Mouse (Mus musculus) hindbrain, embryonic 12.5 days (tissue): ENCODE results near the gene Dars2. TPM values are rescaled to one million over a fixed set of nuclear protein-coding genes. Genes with fewer than 3 reads are reported as not detected.

Experiments used
- ATAC-seq: fragments of 200-750 bp; cut with Nextera tagmentation; 2 replicates; pipeline ENCODE4 v1.8.0; 2017; ENCODE audit warnings: moderate TSS enrichment; ENCODE audit not compliant: low FRiP score
- H3K27ac ChIP-seq: fragments of 300-500 bp; sonication (generic); 2 replicates; pipeline ENCODE4 v1.5.1; 2016; ENCODE audit warnings: mild to moderate bottlenecking
- H3K27me3 ChIP-seq: fragments of 300-500 bp; sonication (generic); 2 replicates; pipeline ENCODE4 v1.6.1; 2016; ENCODE audit warnings: mild to moderate bottlenecking
- H3K36me3 ChIP-seq: fragments of 300-500 bp; sonication (generic); 2 replicates; pipeline ENCODE4 v1.6.1; 2016; ENCODE audit warnings: mild to moderate bottlenecking
- H3K4me1 ChIP-seq: fragments of 300-500 bp; sonication (generic); 2 replicates; pipeline ENCODE4 v1.6.1; 2016
- H3K4me2 ChIP-seq: fragments of 300-500 bp; sonication (generic); replicated peaks from 2 replicates; pipeline ENCODE4 v1.6.1; 2016; ENCODE audit warnings: mild to moderate bottlenecking
- H3K4me3 ChIP-seq: fragments of 300-500 bp; sonication (generic); 2 replicates; pipeline ENCODE4 v1.5.1; 2016; ENCODE audit warnings: mild to moderate bottlenecking
- H3K9ac ChIP-seq: fragments of 300-500 bp; sonication (generic); 2 replicates; pipeline ENCODE4 v1.6.1; 2016; ENCODE audit warnings: mild to moderate bottlenecking, moderate library complexity
- H3K9me3 ChIP-seq: fragments of 300-500 bp; sonication (generic); replicated peaks from 2 replicates; pipeline ENCODE4 v1.6.1; 2016; ENCODE audit warnings: mild to moderate bottlenecking
- WGBS: fragments of 180-500 bp; shearing (Covaris S2); methylation state at CpG from one replicate; pipeline ENCODE4 v1.1.7; 2016; 5-methylcytosine and 5-hydroxymethylcytosine counted together
- polyA plus RNA-seq: library from polyadenylated mRNA; unstranded; fragments of >200 nt; fragmentation: Nextera tagmentation; extraction: Ambion mirVana; gene quantifications from 2 replicates; pipeline ENCODE4 v1.2.1, GENCODE M21; 2016

Dars2 gene
- polyA plus RNA-seq, 1 experiment from 2014 or later, result 33.5 TPM

DNA sequence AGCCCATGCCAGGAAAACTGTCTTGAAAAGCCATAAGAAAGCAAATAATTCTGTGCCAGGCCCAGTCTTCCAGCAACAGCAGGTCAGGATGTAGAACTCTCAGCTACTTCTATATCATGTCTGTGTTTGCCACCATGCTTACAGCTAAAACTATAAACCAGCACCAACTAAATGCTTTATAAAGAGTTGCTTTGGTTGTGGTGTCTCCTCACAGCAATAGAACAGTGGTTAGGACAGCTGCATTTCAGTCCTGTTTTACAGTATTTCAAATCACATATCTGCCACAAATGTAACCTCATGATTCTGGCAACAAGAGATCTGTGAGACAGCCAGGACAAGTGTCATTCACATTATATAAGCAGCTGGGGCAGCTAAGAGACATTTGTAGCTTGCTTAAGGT is 29.6 kb downstream of the Dars2 start:
- H3K9ac ChIP-seq, result no peak overlapping the region
- no peak overlapping the region for H3K4me2 ChIP-seq
- no peak for ATAC-seq
- H3K36me3 ChIP-seq, result peaks cover 47% of the 10 kb centered on the region
- no peaks in the 10 kb centered on the region for H3K9me3 ChIP-seq
- H3K27ac ChIP-seq, result no peak overlapping the region
- H3K27me3 ChIP-seq, result no peaks in the 10 kb centered on the region
- no peak overlapping the region for H3K4me3 ChIP-seq
- H3K4me1 ChIP-seq, result peaks cover 15% of the 10 kb centered on the region

DNA sequence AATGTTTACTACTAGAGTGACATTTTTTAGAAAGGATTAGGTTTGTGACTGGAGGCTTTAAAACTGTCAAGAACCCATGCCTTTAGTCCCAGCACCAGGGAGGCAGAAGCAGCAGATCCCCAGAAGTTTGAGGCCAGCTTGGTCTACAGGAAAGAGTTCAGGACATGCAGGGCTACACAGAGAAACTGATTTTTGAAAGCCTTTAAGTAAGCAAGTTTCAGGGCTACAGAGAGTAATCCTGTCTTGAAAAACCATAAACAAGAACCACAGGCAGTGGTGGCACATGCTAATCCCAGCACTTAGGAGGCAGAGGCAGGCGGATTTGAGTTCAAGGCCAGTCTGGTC is 30.1 kb downstream of the Dars2 start:
- Histone ChIP-seq H3K9ac (no peak overlapping the region), H3K9me3 (no peaks in the 10 kb centered on the region), H3K27ac (peak overlapping the region; percentile 60; the same call in 1 of the 2 replicates), H3K27me3 (no peaks in the 10 kb centered on the region), H3K4me3 (no peak overlapping the region), H3K4me1 (peaks cover 15% of the 10 kb centered on the region), H3K4me2 (no peak overlapping the region), H3K36me3 (peaks cover 42% of the 10 kb centered on the region)
- 81% methylated on average over 1 of the region's 1 CpGs for WGBS
- ATAC-seq, result no peak

DNA sequence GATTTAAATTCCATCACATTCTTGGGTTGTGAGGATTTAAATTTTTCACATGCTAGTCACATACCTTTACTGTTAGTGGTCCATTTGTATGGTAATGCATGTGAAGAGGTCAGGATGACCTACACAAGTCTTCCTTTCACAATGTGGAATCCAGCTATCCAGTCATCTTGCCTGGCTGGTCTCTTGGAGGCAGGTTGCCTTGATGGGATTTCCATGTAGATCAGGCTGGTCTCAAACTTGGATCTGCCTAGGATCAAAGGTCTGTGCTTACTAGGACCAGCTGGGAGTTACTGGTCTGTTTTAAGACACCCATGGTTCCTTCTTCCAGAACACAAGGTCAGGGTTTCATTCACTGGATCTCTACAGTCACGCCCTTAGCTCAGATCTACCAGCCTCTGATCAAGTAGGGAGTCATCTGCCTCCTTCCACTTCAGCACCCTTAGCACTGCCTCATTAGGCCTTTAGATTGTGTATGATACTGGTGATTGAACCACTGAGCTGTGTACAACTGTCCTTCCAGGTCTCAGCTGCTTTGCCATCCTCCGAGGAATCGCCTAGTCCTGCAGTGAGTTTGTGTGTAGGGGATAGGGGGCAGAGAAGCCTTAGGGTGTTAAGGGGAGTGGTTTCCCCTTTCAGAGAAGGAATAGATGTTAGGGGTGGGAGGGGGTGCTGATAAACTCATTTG is 30.6 kb downstream of the Dars2 start:
- H3K36me3 ChIP-seq, result peaks cover 39% of the 10 kb centered on the region
- no peak overlapping the region for H3K9ac ChIP-seq
- no peaks in the 10 kb centered on the region for H3K9me3 ChIP-seq
- peaks cover 15% of the 10 kb centered on the region for H3K4me1 ChIP-seq
- ATAC-seq, result peak; percentile 3; the same call in 1 of the 2 replicates
- no peak overlapping the region for H3K4me2 ChIP-seq
- 16% methylated on average over 3 of the region's 3 CpGs for WGBS
- H3K4me3 ChIP-seq, result no peak overlapping the region
- H3K27ac ChIP-seq, result peak overlapping the region; percentile 60
- no peaks in the 10 kb centered on the region for H3K27me3 ChIP-seq

DNA sequence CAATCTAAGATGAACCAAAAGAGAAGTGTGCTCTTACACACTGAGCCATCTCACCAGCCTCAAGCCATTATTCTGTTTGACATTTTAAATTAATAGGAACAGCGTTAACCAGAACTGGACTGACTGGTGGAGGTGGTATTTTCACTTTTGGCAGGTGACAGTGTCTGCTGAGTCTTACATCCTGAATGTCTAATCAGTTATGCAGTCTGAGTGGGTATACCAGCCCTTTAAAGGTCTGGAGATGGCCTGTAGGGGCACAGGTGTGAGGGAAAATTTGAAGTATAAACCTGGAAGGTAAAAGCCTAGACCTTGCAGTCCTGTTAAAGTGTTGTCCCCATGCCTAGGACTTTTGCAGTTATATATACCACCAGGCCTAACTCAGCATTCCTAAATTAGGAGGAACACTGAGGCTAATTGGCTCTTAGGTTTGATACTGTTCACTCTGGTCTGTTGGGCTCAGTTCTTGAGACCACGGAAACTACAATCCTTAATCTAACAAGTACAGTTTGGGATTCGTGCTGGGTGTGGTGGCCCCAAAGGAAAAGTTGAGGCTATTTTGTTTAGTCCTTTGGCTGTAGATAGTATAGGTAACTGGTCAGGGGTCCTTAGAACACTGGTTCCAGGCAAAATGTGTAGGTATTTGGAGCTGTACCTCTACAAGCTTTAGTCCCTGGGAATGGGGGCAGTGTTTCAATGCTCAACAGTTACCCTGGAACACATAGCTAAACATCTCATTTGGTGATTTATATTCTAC is 31.3 kb downstream of the Dars2 start:
- Histone ChIP-seq H3K4me3 (no peak overlapping the region), H3K27me3 (no peaks in the 10 kb centered on the region), H3K27ac (peak overlapping the region; percentile 60; the same call in 1 of the 2 replicates), H3K9me3 (no peaks in the 10 kb centered on the region), H3K4me1 (peaks cover 15% of the 10 kb centered on the region), H3K9ac (no peak overlapping the region), H3K36me3 (peaks cover 33% of the 10 kb centered on the region), H3K4me2 (no peak overlapping the region)
- ATAC-seq, result no peak
- WGBS, result 8% methylated on average over 3 of the region's 3 CpGs

DNA sequence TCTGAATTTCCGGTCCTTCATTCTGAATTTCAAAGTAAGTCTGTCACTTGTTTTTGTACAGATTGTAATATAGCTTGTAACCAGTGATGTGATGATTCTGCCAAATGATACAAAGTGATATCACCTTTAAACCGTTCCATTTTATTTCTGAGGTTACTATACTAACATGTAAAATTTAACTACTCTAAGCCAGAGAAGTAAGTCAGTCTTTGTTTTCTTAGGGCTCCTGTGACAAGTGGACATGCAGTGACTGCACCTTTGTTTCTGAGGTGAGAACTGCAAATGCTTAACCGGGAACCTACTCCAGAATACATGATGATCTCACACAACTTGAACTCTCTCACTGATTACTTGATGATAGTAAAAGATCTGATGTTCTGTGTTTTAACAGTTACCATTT is 32.5 kb downstream of the Dars2 start:
- Histone ChIP-seq H3K4me2 (peak overlapping the region; percentile 89), H3K27ac (no peak overlapping the region), H3K4me3 (peak overlapping the region; percentile 21; the same call in 1 of the 2 replicates), H3K36me3 (peaks cover 33% of the 10 kb centered on the region), H3K9ac (no peak overlapping the region), H3K27me3 (no peaks in the 10 kb centered on the region), H3K9me3 (no peaks in the 10 kb centered on the region), H3K4me1 (peaks cover 23% of the 10 kb centered on the region)
- WGBS, result 51% methylated on average over 3 of the region's 3 CpGs
- ATAC-seq, result no peak

DNA sequence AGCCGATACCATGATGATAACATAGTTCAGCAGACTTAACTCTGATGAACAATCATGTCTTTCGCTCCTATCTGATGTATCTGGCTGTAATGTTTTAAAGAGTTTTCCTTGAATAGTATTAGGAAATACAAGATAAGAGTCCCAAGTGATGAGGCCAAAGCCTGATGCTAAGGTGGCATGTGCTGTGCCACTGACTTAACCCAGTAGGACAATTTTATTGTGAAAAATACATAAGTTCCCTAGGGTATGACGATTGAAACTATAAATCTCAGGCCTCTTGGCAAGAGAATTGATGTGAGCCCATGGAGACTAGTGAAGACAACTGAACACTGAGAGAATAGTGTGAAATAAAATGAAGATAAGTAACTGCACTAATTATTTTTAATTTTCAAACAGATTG is 32.9 kb downstream of the Dars2 start:
- Histone ChIP-seq H3K4me1 (peaks cover 23% of the 10 kb centered on the region), H3K9me3 (no peaks in the 10 kb centered on the region), H3K9ac (peak overlapping the region; percentile 58; the same call in 1 of the 2 replicates), H3K4me2 (peak overlapping the region; percentile 89), H3K4me3 (peak overlapping the region; percentile 21), H3K27me3 (no peaks in the 10 kb centered on the region), H3K27ac (no peak overlapping the region), H3K36me3 (peaks cover 33% of the 10 kb centered on the region)
- no peak for ATAC-seq
- 32% methylated on average over 3 of the region's 3 CpGs for WGBS

DNA sequence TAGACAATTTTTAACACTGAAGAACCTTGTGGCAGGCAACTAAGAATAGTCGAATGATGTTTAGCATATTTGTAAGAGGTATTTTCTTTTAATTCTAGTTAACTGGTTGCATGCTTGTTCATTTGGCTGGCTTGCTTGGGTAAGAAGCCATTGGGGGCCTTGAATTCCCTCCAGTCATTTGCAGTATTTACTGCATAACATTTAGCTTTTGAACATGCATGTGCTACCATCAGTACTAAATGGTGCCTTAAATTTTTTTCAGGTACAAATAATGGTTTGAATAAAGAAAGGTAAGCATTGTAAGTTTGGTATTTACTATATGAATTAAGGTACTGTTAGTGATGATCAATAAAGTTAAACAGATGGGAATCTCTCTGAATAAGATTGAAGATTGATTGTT is 33.4 kb downstream of the Dars2 start:
- H3K4me3 ChIP-seq, result peak overlapping the region; percentile 81
- 0% methylated on average over 1 of the region's 1 CpGs for WGBS
- H3K4me1 ChIP-seq, result peaks cover 23% of the 10 kb centered on the region
- peak overlapping the region; percentile 87; the same call in 1 of the 2 replicates for H3K27ac ChIP-seq
- H3K27me3 ChIP-seq, result no peaks in the 10 kb centered on the region
- peak overlapping the region; percentile 89 for H3K4me2 ChIP-seq
- peaks cover 38% of the 10 kb centered on the region for H3K36me3 ChIP-seq
- ATAC-seq, result no peak
- no peaks in the 10 kb centered on the region for H3K9me3 ChIP-seq
- H3K9ac ChIP-seq, result peak overlapping the region; percentile 93

DNA sequence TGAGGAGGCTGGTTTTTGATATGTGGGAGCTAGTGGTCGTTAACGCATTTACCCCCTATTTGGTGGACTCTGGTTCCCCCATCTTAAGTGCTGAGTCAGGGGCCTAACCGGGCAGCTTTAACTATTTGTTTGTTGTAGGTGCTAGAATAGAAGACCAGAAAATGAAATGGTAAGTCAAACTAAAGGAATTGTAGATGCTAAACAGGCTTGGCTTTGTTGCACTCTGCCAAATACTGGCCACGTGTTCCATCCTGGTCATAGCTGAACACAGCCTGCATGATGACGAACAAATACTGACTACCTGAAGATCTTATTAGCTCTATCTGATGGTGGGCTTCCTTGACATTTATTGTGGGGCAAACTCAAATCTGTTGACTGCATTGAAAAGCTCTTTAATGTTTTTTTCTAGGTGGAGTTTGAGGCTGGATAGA is 34.0 kb downstream of the Dars2 start:
- ATAC-seq, result no peak
- Histone ChIP-seq H3K36me3 (peaks cover 41% of the 10 kb centered on the region), H3K27me3 (no peaks in the 10 kb centered on the region), H3K4me1 (peaks cover 23% of the 10 kb centered on the region), H3K27ac (peak overlapping the region; percentile 87), H3K4me2 (peak overlapping the region; percentile 89), H3K9ac (peak overlapping the region; percentile 93), H3K4me3 (peak overlapping the region; percentile 81), H3K9me3 (no peaks in the 10 kb centered on the region)
- 0% methylated on average over 5 of the region's 5 CpGs for WGBS

DNA sequence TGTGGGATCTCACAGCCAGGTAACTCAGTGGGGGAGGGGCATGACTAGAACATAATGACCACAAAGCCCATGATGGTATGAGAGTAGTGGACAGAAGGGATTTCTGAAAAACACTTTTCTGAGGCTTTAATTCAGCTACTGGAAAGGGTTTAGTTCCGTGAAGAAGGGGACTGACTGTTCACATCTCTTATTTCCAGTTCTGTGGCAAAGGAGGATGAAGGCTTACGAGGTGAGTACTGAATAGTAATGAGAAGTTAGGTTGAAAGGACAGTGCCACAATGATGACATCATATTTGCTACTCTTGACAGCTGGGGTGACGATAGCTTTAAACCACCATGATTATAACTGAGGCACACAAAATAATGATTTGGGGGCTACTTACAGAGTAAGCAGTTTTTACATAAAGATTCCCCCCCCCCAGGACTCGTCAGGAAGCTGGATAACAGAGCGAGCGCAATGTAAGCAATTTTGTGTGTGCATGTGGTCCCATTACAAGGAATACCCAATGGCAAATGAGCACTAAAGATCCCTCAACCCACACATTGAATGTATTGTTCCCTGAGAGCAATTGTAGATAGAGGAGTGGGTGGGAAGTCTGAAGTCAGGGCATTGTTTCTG is 34.6 kb downstream of the Dars2 start:
- Histone ChIP-seq H3K9me3 (no peaks in the 10 kb centered on the region), H3K4me3 (peak overlapping the region; percentile 81), H3K4me1 (peaks cover 23% of the 10 kb centered on the region), H3K27me3 (no peaks in the 10 kb centered on the region), H3K9ac (peak overlapping the region; percentile 93), H3K36me3 (peaks cover 45% of the 10 kb centered on the region), H3K4me2 (peak overlapping the region; percentile 89), H3K27ac (peak overlapping the region; percentile 87)
- no peak for ATAC-seq
- under 1% methylated on average over 6 of the region's 6 CpGs for WGBS

DNA sequence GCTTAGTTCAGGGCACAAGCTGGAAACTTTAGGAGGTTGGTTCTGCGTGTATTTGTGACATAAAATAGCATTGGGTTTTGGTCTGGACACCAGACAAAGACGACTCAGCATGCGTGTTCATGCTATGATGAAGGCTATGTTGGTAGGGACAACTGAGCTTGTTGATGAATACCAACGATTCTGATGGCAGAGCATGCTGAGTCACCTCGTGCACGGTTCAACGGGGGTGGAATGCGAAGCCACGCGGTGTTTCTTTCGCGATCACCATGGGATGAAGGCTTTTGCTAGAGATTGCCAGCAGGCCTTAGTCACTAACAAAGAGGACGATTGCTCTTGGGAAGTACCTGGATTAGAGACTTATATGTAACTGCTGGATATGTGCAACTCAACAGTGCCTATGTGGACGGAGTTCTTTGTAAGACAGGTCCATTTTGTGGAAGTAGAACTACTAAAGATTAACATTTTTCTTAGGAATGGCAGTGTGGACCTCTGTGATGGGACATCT is 35.1 kb downstream of the Dars2 start:
- under 1% methylated on average over 14 of the region's 14 CpGs for WGBS
- Histone ChIP-seq H3K9ac (peak overlapping the region; percentile 93), H3K4me3 (peak overlapping the region; percentile 81), H3K9me3 (no peaks in the 10 kb centered on the region), H3K27me3 (no peaks in the 10 kb centered on the region), H3K36me3 (peaks cover 45% of the 10 kb centered on the region), H3K4me2 (peak overlapping the region; percentile 89), H3K4me1 (peaks cover 23% of the 10 kb centered on the region), H3K27ac (peak overlapping the region; percentile 87)
- ATAC-seq, result peak; percentile 46

DNA sequence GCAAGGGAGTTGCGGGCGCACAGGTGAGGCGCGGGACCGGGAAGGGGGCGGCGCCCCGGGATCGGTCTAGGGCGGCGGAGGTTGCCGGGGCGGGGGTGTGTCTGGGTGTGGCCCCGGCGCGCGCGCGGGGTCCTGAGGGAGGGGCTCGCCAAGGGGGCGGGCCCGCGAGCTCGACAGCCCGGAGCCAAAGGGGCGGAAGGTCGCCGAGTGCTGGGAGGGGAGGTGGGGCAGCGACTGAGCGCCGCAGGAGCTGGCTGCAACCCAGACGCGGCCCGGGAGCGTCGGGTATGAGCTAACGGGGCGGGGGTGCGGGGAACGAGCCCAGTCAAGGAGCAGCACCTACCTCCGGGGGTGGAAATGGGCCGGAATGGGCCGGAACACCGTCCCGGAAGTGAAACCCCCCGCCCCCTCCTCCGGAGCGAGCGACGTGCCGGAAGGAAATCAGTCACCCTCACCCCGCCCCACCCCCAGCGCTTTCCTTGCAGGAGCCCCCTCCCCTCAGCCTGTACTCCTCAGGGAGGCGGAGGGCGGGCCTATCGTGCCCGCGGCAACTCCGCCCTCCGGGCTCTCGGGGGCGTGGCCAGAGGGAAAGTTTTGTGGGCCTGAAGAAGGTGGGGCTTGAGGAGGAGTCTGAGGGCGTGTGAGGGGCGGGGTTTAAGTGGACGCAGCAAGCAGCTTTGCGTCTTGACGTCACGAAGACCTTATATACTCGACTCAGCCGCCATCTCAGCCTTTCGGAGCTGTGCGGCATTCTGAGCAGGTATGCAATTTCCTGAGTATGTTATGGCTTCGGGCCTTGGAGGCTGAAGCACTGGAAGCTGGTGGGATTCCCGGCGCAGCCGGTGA is 35.8 kb downstream of the Dars2 start, which contains the start of gene Zbtb37:
Gene Zbtb37, minus strand, starts transcription at position 415 of the 846 bp plus-strand sequence.
- no peaks in the 10 kb centered on the region for H3K27me3 ChIP-seq
- H3K27ac ChIP-seq, result peak within 1 kb of the TSS; percentile 87
- peaks cover 23% of the 10 kb centered on the region for H3K4me1 ChIP-seq
- H3K4me2 ChIP-seq, result peak within 1 kb of the TSS; percentile 89
- peak within 1 kb of the TSS; percentile 81 for H3K4me3 ChIP-seq
- under 1% methylated on average over 65 of the region's 76 CpGs for WGBS
- peak; percentile 94 for ATAC-seq
- H3K9me3 ChIP-seq, result no peaks in the 10 kb centered on the region
- peaks cover 46% of the 10 kb centered on the region for H3K36me3 ChIP-seq
- H3K9ac ChIP-seq, result peak within 1 kb of the TSS; percentile 93
